Mouse (Mus musculus) heart, embryonic 12.5 days (tissue): ENCODE results near the gene Gm49601. TPM values are rescaled to one million over a fixed set of nuclear protein-coding genes. Genes with fewer than 3 reads are reported as not detected.

Experiments
- ATAC-seq: fragments of 200-750 bp; cut with Nextera tagmentation; 2 replicates; pipeline ENCODE4 v1.8.0; 2017; ENCODE audit warnings: moderate TSS enrichment, moderate library complexity; ENCODE audit not compliant: insufficient number of reproducible peaks, low FRiP score
- H3K27ac ChIP-seq: fragments of 300-500 bp; sonication (generic); 2 replicates; pipeline ENCODE4 v1.5.1; 2016; ENCODE audit warnings: mild to moderate bottlenecking, moderate library complexity; ENCODE audit not compliant: poor library complexity, severe bottlenecking
- H3K27me3 ChIP-seq: fragments of 300-500 bp; sonication (generic); replicated peaks from 2 replicates; pipeline ENCODE4 v1.6.1; 2016; ENCODE audit warnings: mild to moderate bottlenecking, moderate library complexity
- H3K36me3 ChIP-seq: fragments of 300-500 bp; sonication (generic); 2 replicates; pipeline ENCODE4 v1.6.1; 2016; ENCODE audit warnings: mild to moderate bottlenecking, moderate library complexity
- H3K4me1 ChIP-seq: fragments of 300-500 bp; sonication (generic); replicated peaks from 2 replicates; pipeline ENCODE4 v1.6.1; 2016; ENCODE audit warnings: mild to moderate bottlenecking
- H3K4me2 ChIP-seq: fragments of 300-500 bp; sonication (generic); 2 replicates; pipeline ENCODE4 v1.6.1; 2016; ENCODE audit warnings: mild to moderate bottlenecking, moderate library complexity
- H3K4me3 ChIP-seq: fragments of 300-500 bp; sonication (generic); 2 replicates; pipeline ENCODE4 v1.5.1; 2016; ENCODE audit warnings: mild to moderate bottlenecking
- H3K9ac ChIP-seq: fragments of 300-500 bp; sonication (generic); 2 replicates; pipeline ENCODE4 v1.6.1; 2016; ENCODE audit warnings: mild to moderate bottlenecking, moderate library complexity
- H3K9me3 ChIP-seq: fragments of 300-500 bp; sonication (generic); replicated peaks from 2 replicates; pipeline ENCODE4 v1.6.1; 2016; ENCODE audit warnings: mild to moderate bottlenecking, moderate library complexity
- WGBS: fragments of 180-500 bp; shearing (Covaris S2); methylation state at CpG from one replicate; pipeline ENCODE4 v1.1.7; 2016; 5-methylcytosine and 5-hydroxymethylcytosine counted together
- polyA plus RNA-seq: library from polyadenylated mRNA; unstranded; fragments of >200 nt; fragmentation: Nextera tagmentation; extraction: Ambion mirVana; gene quantifications from 2 replicates; pipeline ENCODE4 v1.2.1, GENCODE M21; 2016

The Gm49601 gene
- polyA plus RNA-seq, 1 experiment from 2014 or later = 1.2 TPM

DNA sequence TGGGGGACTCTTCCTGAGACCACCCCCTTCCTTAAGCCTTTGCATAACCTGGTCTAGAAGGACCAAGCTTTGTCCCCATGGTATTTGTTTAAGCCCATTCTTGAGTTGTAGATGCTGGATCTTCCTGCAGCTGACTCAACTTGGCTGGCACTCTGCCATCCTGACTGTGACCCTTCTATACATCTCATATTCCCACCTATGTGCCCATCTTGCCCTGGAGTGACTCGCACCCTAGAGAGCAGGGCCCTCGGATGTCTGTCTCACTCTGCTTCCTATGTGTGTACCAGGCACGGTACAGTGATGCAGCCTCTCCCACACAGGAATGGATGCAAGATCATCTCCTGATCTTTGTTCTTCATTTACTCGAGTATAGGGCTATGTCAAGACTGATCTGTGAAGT lies 16.7 kb upstream of the Gm49601 start:
- WGBS = 79% methylated on average over 4 of the region's 4 CpGs
- no peak overlapping the region for H3K27ac ChIP-seq
- ATAC-seq = no peak
- H3K9ac ChIP-seq = no peak overlapping the region
- no peaks in the 10 kb centered on the region; the same call in 1 of the 2 replicates for H3K27me3 ChIP-seq
- H3K9me3 ChIP-seq = no peaks in the 10 kb centered on the region
- no peaks in the 10 kb centered on the region for H3K36me3 ChIP-seq
- H3K4me1 ChIP-seq = no peaks in the 10 kb centered on the region
- H3K4me2 ChIP-seq = no peak overlapping the region
- H3K4me3 ChIP-seq = no peak overlapping the region

DNA sequence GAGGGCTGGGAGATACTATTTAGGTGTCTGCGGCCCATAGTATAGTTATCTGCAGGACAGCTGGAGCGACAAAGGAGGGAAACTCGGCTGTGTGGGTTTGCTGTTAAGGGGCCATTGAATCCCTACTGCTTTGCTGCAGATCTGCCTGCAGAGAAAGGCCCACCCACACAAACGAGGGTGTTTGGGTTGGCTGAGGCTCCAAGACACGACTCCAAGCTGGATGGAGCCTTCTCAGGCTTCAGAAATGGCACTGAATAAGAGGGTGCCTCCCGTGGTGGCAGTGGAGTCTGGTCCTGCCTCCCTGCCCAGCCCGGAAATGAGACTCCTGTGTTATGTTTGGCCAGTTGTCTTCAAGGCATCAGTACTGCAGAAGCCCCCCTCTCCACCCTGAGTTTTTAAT lies 16.1 kb upstream of the Gm49601 start:
- 32% methylated on average over 7 of the region's 7 CpGs for WGBS
- Histone ChIP-seq H3K4me1 (no peaks in the 10 kb centered on the region), H3K4me2 (no peak overlapping the region), H3K9me3 (no peaks in the 10 kb centered on the region), H3K36me3 (no peaks in the 10 kb centered on the region), H3K4me3 (no peak overlapping the region), H3K9ac (no peak overlapping the region), H3K27me3 (no peaks in the 10 kb centered on the region; the same call in 1 of the 2 replicates), H3K27ac (no peak overlapping the region)
- ATAC-seq = no peak

DNA sequence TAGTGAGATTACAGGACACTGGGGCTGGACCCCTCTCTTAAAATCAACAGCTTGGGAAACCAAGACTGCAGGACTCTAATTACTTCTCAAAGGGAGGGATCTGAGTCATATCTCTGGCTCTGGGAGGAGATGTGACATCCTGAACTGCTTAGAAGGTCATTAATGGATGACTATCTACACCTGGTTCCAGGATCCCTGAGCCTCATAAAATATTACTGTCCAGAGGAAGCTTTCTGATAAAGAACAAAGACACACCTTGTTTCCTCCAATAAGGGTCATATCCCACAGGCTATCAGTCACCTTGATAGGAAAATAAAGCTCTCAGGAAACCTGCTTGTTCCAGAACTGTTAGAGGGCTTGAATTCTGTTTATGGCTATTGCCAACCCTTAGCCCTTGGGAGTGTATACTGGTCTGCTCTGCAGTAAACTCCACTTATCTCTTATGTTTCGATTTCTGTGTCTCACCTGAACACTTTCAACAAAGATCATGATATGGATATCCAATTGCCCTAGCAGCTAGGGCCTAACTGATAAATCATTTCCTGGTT lies 13.2 kb upstream of the Gm49601 start:
- WGBS = 70% methylated on average over 1 of the region's 1 CpGs
- no peaks in the 10 kb centered on the region for H3K9me3 ChIP-seq
- H3K36me3 ChIP-seq = no peaks in the 10 kb centered on the region
- H3K4me2 ChIP-seq = no peak overlapping the region
- H3K4me3 ChIP-seq = no peak overlapping the region
- H3K27ac ChIP-seq = no peak overlapping the region
- ATAC-seq = no peak
- no peaks in the 10 kb centered on the region for H3K4me1 ChIP-seq
- no peaks in the 10 kb centered on the region; the same call in 1 of the 2 replicates for H3K27me3 ChIP-seq
- no peak overlapping the region for H3K9ac ChIP-seq

- H3K9me3 ChIP-seq = no peaks in the 10 kb centered on the region
- H3K4me3 ChIP-seq = no peak overlapping the region
- H3K9ac ChIP-seq = no peak overlapping the region
- peaks cover 6% of the 10 kb centered on the region; the same call in 1 of the 2 replicates for H3K27me3 ChIP-seq
- H3K4me1 ChIP-seq = no peaks in the 10 kb centered on the region
- H3K4me2 ChIP-seq = no peak overlapping the region
- ATAC-seq = no peak
- WGBS = 58% methylated on average over 2 of the region's 2 CpGs
- H3K27ac ChIP-seq = no peak overlapping the region
- H3K36me3 ChIP-seq = no peaks in the 10 kb centered on the region
Measured at GRCm38 (mm10) chr16:18638396-18638795, 12.2 kb upstream of the Gm49601 start.

DNA sequence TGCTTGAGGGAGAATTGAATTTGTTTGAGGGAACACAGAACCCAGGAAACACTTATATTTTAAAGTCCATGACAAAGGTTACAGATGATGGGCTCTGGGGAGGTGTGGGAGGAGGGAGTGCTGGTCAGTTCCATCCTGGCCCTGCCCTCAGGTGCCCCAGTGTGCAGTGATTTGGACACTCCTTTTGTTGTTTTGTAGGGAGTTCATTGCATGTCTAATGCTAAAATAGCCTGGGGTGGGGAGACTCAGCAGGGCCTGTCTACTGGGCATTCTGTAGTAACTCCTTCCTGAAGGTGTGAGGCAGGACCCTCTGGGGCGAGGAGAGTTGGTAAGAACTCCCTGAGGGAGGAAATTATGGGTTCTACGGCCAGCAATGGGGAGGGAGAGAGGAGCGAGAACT lies 10.6 kb upstream of the Gm49601 start:
- Histone ChIP-seq H3K27ac (no peak overlapping the region), H3K4me2 (no peak overlapping the region)

GRCm38 (mm10) chr16:18636401-18636800 lies 10.2 kb upstream of the Gm49601 start:
- no peak for ATAC-seq
- H3K27ac ChIP-seq = no peak overlapping the region
- no peak overlapping the region for H3K4me3 ChIP-seq
- WGBS = 73% methylated on average over 5 of the region's 5 CpGs
- no peaks in the 10 kb centered on the region for H3K4me1 ChIP-seq
- H3K36me3 ChIP-seq = no peaks in the 10 kb centered on the region
- no peaks in the 10 kb centered on the region for H3K9me3 ChIP-seq
- peaks cover 16% of the 10 kb centered on the region for H3K27me3 ChIP-seq
- no peak overlapping the region for H3K4me2 ChIP-seq
- no peak overlapping the region for H3K9ac ChIP-seq

More for the DNA sequence above, 10.6 kb upstream of the Gm49601 start:
- 52% methylated on average over 3 of the region's 3 CpGs for WGBS
- Histone ChIP-seq H3K36me3 (no peaks in the 10 kb centered on the region), H3K4me3 (no peak overlapping the region), H3K9me3 (no peaks in the 10 kb centered on the region), H3K4me1 (no peaks in the 10 kb centered on the region), H3K27me3 (peaks cover 12% of the 10 kb centered on the region; the same call in 1 of the 2 replicates), H3K9ac (no peak overlapping the region)
- ATAC-seq = no peak

- H3K9ac ChIP-seq = no peak overlapping the region
- H3K4me1 ChIP-seq = peaks cover 6% of the 10 kb centered on the region; the same call in 1 of the 2 replicates
- no peaks in the 10 kb centered on the region for H3K36me3 ChIP-seq
- no peak overlapping the region for H3K27ac ChIP-seq
- peaks cover 38% of the 10 kb centered on the region for H3K27me3 ChIP-seq
- no peaks in the 10 kb centered on the region for H3K9me3 ChIP-seq
- 14% methylated on average over 1 of the region's 1 CpGs for WGBS
- H3K4me3 ChIP-seq = no peak overlapping the region
- no peak overlapping the region for H3K4me2 ChIP-seq
- no peak for ATAC-seq
Measured at GRCm38 (mm10) chr16:18633333-18633732, 7.1 kb upstream of the Gm49601 start.

DNA sequence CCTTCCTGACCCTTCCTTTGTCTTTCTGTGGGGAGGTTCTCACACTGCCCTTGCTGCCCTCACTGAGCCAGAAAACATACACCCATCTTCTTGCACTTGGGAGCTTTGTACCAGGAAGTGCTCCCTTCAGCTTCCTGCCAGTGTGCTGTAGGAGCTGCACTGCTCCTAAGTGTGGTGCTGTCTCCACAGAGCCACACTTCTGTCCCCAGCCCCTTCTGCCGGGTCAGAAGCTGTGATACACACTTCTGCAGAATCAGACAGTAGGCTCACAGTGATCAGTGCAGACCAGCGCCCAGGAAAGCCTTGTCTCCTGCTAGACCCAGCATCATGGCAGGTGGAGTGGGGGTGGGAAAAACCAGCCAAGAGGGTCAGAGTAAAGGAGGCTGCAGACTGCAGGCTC lies 6.6 kb upstream of the Gm49601 start:
- H3K4me1 ChIP-seq = peaks cover 6% of the 10 kb centered on the region; the same call in 1 of the 2 replicates
- no peak overlapping the region for H3K27ac ChIP-seq
- no peak overlapping the region for H3K4me2 ChIP-seq
- no peak overlapping the region for H3K4me3 ChIP-seq
- peaks cover 44% of the 10 kb centered on the region for H3K27me3 ChIP-seq
- H3K9ac ChIP-seq = no peak overlapping the region
- WGBS = 40% methylated on average over 2 of the region's 2 CpGs
- no peak for ATAC-seq
- H3K9me3 ChIP-seq = no peaks in the 10 kb centered on the region
- no peaks in the 10 kb centered on the region for H3K36me3 ChIP-seq

GRCm38 (mm10) chr16:18632059-18632458 lies 5.8 kb upstream of the Gm49601 start:
- Histone ChIP-seq H3K4me3 (no peak overlapping the region), H3K27ac (no peak overlapping the region), H3K4me1 (peaks cover 6% of the 10 kb centered on the region; the same call in 1 of the 2 replicates), H3K4me2 (no peak overlapping the region), H3K9me3 (no peaks in the 10 kb centered on the region), H3K36me3 (no peaks in the 10 kb centered on the region), H3K27me3 (peaks cover 51% of the 10 kb centered on the region), H3K9ac (no peak overlapping the region)
- 55% methylated on average over 3 of the region's 3 CpGs for WGBS
- ATAC-seq = no peak

GRCm38 (mm10) chr16:18631141-18631540 lies 4.9 kb upstream of the Gm49601 start:
- ATAC-seq = no peak
- no peak overlapping the region for H3K4me2 ChIP-seq
- H3K36me3 ChIP-seq = no peaks in the 10 kb centered on the region
- peaks cover 59% of the 10 kb centered on the region for H3K27me3 ChIP-seq
- 61% methylated on average over 7 of the region's 7 CpGs for WGBS
- peaks cover 11% of the 10 kb centered on the region for H3K4me1 ChIP-seq
- H3K27ac ChIP-seq = no peak overlapping the region
- no peak overlapping the region for H3K4me3 ChIP-seq
- H3K9me3 ChIP-seq = no peaks in the 10 kb centered on the region
- H3K9ac ChIP-seq = no peak overlapping the region

GRCm38 (mm10) chr16:18630291-18630690 lies 4.1 kb upstream of the Gm49601 start:
- Histone ChIP-seq H3K36me3 (no peaks in the 10 kb centered on the region), H3K4me1 (peaks cover 20% of the 10 kb centered on the region), H3K9me3 (no peaks in the 10 kb centered on the region), H3K4me3 (peak overlapping the region; percentile 71), H3K9ac (peak overlapping the region; percentile 80; the same call in 1 of the 2 replicates), H3K27ac (no peak overlapping the region), H3K27me3 (peaks cover 67% of the 10 kb centered on the region), H3K4me2 (peak overlapping the region; percentile 95)
- 51% methylated on average over 5 of the region's 5 CpGs for WGBS
- no peak for ATAC-seq
